Mouse (Mus musculus) liver, adult 2 months (tissue): ENCODE results near the gene P4ha1. TPM values are rescaled to one million over a fixed set of nuclear protein-coding genes. Genes with fewer than 3 reads are reported as not detected.
"Not testable (repeated sequence)": the region's sequence is repeated elsewhere in the genome, so short reads cannot be mapped to it uniquely, and the experiment has no call there.

Experiments
- DNase-seq: peaks from one replicate; pipeline ENCODE4 v3.0.0-alpha.2; 2011; ENCODE audit warnings: low read depth, low spot score; ENCODE audit errors: extremely low read depth
- H3K27ac ChIP-seq: fragments of 200-500 bp; replicated peaks from 2 replicates; pipeline ENCODE4 v1.5.1; 2012; ENCODE audit warnings: low read depth, mild to moderate bottlenecking, control low read depth, inconsistent platforms, low read length; ENCODE audit not compliant: insufficient read depth
- H3K27me3 ChIP-seq: fragments of 200-500 bp; 2 replicates; pipeline ENCODE4 v1.6.1; 2012; ENCODE audit warnings: mild to moderate bottlenecking, moderate library complexity, low read length, inconsistent platforms; ENCODE audit not compliant: control insufficient read depth, insufficient read depth
- H3K36me3 ChIP-seq: fragments of 200-500 bp; 2 replicates; pipeline ENCODE4 v1.6.1; 2012; ENCODE audit warnings: low read length, inconsistent platforms; ENCODE audit not compliant: control insufficient read depth, insufficient read depth
- H3K4me1 ChIP-seq: fragments of 200-500 bp; 2 replicates; pipeline ENCODE4 v1.6.1; 2011; ENCODE audit warnings: low read length; ENCODE audit not compliant: control insufficient read depth, insufficient read depth
- H3K4me3 ChIP-seq: fragments of 200-500 bp; 2 replicates; pipeline ENCODE4 v1.5.1; 2011; ENCODE audit warnings: low read depth, mild to moderate bottlenecking, control low read depth, low read length, moderate library complexity; ENCODE audit not compliant: insufficient read depth
- H3K79me2 ChIP-seq: fragments of 200-500 bp; 2 replicates; pipeline ENCODE4 v1.6.1; 2012; ENCODE audit warnings: inconsistent platforms, mild to moderate bottlenecking, low read length, moderate library complexity; ENCODE audit not compliant: control insufficient read depth, insufficient read depth
- H3K9ac ChIP-seq: fragments of 200-500 bp; 2 replicates; pipeline ENCODE4 v1.6.1; 2012; ENCODE audit warnings: low read depth, mild to moderate bottlenecking, control low read depth, inconsistent platforms, low read length
- CTCF ChIP-seq: fragments of 200-500 bp; IDR thresholded peaks from 2 replicates; pipeline ENCODE4 v1.5.1; 2011; ENCODE audit warnings: low read depth, low read length, control low read depth
- POLR2A ChIP-seq: fragments of 200-500 bp; IDR thresholded peaks from 2 replicates; pipeline ENCODE4 v1.6.1; 2011; ENCODE audit warnings: low read length, control low read depth; ENCODE audit not compliant: insufficient read depth; ENCODE audit errors: extremely low read depth
- WGBS: fragments of 180-500 bp; shearing (Covaris S2); methylation state at CpG from one replicate; pipeline ENCODE4 v1.1.7; 2018; 5-methylcytosine and 5-hydroxymethylcytosine counted together
- polyA plus RNA-seq: library from polyadenylated mRNA; depleted of rRNA; stranded (reverse); fragments of >200 nt; gene quantifications from 2 replicates; pipeline ENCODE4 v1.2.3, GENCODE M21; 2012
- total RNA-seq: library from RNA; depleted of rRNA; stranded (reverse); fragments of >200 nt; gene quantifications from 2 replicates; pipeline ENCODE4 v1.2.3, GENCODE M21; 2014

The P4ha1 gene
- total and polyA plus RNA-seq, 2 experiments: 4.7 to 6.4 TPM

DNA sequence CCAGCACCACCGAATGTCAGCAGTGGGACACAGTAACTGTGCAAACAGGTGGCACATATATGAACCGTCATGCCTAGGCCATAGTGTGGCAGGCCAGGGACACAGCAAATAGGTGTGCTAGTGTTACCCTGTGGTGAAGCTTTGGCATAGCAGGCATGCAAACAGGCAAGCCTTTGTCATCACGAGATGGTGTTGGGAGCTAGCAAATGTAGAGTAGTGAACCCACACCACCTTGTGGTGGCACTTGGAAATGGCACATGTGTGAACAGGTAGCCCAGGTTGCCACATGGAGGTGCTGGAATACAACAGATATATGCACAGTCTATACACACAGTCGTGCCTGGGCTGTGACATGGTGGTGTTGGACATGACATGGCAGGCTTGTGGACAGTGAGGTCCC, 30.5 kb upstream of the P4ha1 start:
- no peaks in the 10 kb centered on the region for H3K36me3 ChIP-seq
- 24% methylated on average over 4 of the region's 4 CpGs for WGBS
- H3K9ac ChIP-seq: no peak overlapping the region
- peak; percentile 69 for DNase-seq
- no peak for TF ChIP-seq POLR2A
- peak; percentile 60 for TF ChIP-seq CTCF
- H3K79me2 ChIP-seq: no peaks in the 10 kb centered on the region
- no peak overlapping the region for H3K27ac ChIP-seq
- no peaks in the 10 kb centered on the region for H3K27me3 ChIP-seq
- H3K4me1 ChIP-seq: no peaks in the 10 kb centered on the region
- H3K4me3 ChIP-seq: no peak overlapping the region

GRCm38 (mm10) chr10:59295241-59295811, 27.8 kb upstream of the P4ha1 start:
- Histone ChIP-seq H3K36me3 (no peaks in the 10 kb centered on the region), H3K4me1 (no peaks in the 10 kb centered on the region)
- WGBS: 40% methylated on average over 8 of the region's 8 CpGs

GRCm38 (mm10) chr10:59296261-59296660, 26.8 kb upstream of the P4ha1 start:
- Histone ChIP-seq H3K4me3 (no peak overlapping the region), H3K9ac (no peak overlapping the region), H3K27ac (no peak overlapping the region), H3K79me2 (no peaks in the 10 kb centered on the region), H3K4me1 (no peaks in the 10 kb centered on the region), H3K27me3 (no peaks in the 10 kb centered on the region), H3K36me3 (no peaks in the 10 kb centered on the region)
- peak; percentile 97 for TF ChIP-seq CTCF
- no peak for TF ChIP-seq POLR2A
- WGBS: 33% methylated on average over 5 of the region's 5 CpGs
- DNase-seq: peak; percentile 49

More at GRCm38 (mm10) chr10:59295241-59295811, 27.8 kb upstream of the P4ha1 start:
- DNase-seq: peak; percentile 74
- Histone ChIP-seq H3K79me2 (no peaks in the 10 kb centered on the region), H3K9ac (no peak overlapping the region), H3K27ac (no peak overlapping the region), H3K27me3 (no peaks in the 10 kb centered on the region), H3K4me3 (no peak overlapping the region)
- TF ChIP-seq CTCF (peak; percentile 98), POLR2A (no peak)

DNA sequence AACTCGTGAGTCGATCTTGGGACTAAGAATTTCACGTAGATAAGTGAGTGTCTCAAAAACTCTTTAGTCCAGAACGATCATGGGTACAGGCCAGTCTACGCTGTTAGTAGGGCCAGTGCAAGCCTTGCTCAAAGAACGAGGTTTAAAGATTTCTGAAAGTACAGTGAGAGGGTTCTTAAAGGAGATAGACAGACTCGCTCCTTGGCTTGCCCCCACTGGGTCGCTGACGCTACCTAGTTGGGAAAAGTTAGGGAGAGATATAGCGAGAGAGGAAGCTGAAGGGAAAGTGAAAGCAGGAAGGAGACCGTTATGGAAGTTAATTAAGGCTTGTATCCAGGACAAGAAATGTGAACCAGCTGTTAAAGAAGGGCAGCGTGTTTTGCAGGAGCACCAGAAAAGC, 20.4 kb upstream of the P4ha1 start:
- H3K27ac ChIP-seq, H3K9ac ChIP-seq, H3K4me3 ChIP-seq, H3K79me2 ChIP-seq, H3K4me1 ChIP-seq, H3K27me3 ChIP-seq, H3K36me3 ChIP-seq, DNase-seq: not testable (repeated sequence)
- 85% methylated on average over 12 of the region's 12 CpGs for WGBS

GRCm38 (mm10) chr10:59308993-59309715, 13.9 kb upstream of the P4ha1 start:
- Histone ChIP-seq H3K4me1 (no peaks in the 10 kb centered on the region), H3K36me3 (no peaks in the 10 kb centered on the region), H3K79me2 (no peaks in the 10 kb centered on the region), H3K9ac (no peak overlapping the region), H3K4me3 (no peak overlapping the region), H3K27me3 (no peaks in the 10 kb centered on the region), H3K27ac (no peak overlapping the region)
- no peak for TF ChIP-seq POLR2A
- TF ChIP-seq CTCF: peak; percentile 81
- WGBS: 23% methylated on average over 3 of the region's 3 CpGs
- DNase-seq: no peak

DNA sequence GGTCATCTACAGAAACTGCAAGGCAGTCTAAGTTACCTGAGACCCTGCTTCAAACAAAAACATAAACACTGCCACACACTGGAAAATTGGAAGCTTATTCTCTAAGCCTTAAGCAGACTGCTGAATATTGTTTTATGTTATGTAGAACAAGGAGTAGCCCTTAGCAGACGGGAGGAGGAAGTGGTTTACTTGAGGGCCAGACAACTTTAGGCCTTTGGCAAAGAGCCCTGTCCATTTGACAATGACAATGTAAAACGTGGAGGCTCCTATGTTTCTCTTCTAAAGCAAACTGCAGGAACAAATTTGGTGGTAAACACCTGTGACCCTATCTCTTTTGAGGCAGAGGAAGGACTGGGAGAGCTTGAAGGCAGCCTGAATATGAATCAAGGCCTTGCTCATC, 13.0 kb upstream of the P4ha1 start:
- no peak overlapping the region for H3K4me3 ChIP-seq
- WGBS: 50% methylated on average over 2 of the region's 2 CpGs
- H3K4me1 ChIP-seq: no peaks in the 10 kb centered on the region
- DNase-seq: no peak
- H3K79me2 ChIP-seq: no peaks in the 10 kb centered on the region
- TF ChIP-seq CTCF (no peak), POLR2A (no peak)
- H3K27ac ChIP-seq: no peak overlapping the region; the same call in 1 of the 2 replicates
- H3K36me3 ChIP-seq: no peaks in the 10 kb centered on the region
- H3K9ac ChIP-seq: no peak overlapping the region
- no peaks in the 10 kb centered on the region for H3K27me3 ChIP-seq
